Mouse (Mus musculus) CH12.LX (cell line): ENCODE data around the gene Nod2. TPM values are rescaled to one million over a fixed set of nuclear protein-coding genes. Genes with fewer than 3 reads are reported as not detected.

Experiments
- DNase-seq: peaks from one replicate; pipeline ENCODE4 v3.0.0-alpha.2; 2013; ENCODE audit errors: extremely low read depth
- H3K27ac ChIP-seq: 2 replicates; pipeline ENCODE4 v1.5.1; 2012; ENCODE audit warnings: low read depth, mild to moderate bottlenecking, control low read depth, moderate library complexity; ENCODE audit not compliant: insufficient read depth
- H3K27me3 ChIP-seq: replicated peaks from 2 replicates; pipeline ENCODE3; 2012; ENCODE audit warnings: inconsistent platforms
- H3K36me3 ChIP-seq, 2 experiments: replicated peaks in 1 of 2; 2 replicates each; pipeline versions ENCODE3 to v1.6.1; 2012; ENCODE audit warnings: inconsistent platforms in 1 of 2, low read length in 1 of 2, mild to moderate bottlenecking in 1 of 2, mixed read lengths in 1 of 2, moderate library complexity in 1 of 2; ENCODE audit not compliant: control insufficient read depth in 1 of 2, insufficient read depth in 1 of 2
- H3K4me1 ChIP-seq, 2 experiments: 2 replicates each; pipeline ENCODE4 v1.6.1; 2012; ENCODE audit warnings: inconsistent platforms in 1 of 2, moderate library complexity in 1 of 2; ENCODE audit not compliant: insufficient read depth in 2 of 2, control insufficient read depth in 1 of 2
- H3K4me2 ChIP-seq: 2 replicates; pipeline ENCODE4 v1.6.1; 2012; ENCODE audit warnings: low read depth, mild to moderate bottlenecking, control low read depth; ENCODE audit not compliant: poor library complexity, insufficient read depth, severe bottlenecking
- H3K4me3 ChIP-seq, 3 experiments: fragments of 150-350 bp in 1 of 3; sonication (generic) in 1 of 3; replicated peaks in 1 of 3; 2 replicates each; pipeline versions ENCODE3 to v1.5.1; 2011 to 2012; ENCODE audit warnings: low read depth in 2 of 3, low read length in 2 of 3, mild to moderate bottlenecking in 2 of 3, moderate library complexity in 2 of 3, control low read depth in 1 of 3, improper control_type of control experiment in 1 of 3, inconsistent platforms in 1 of 3, mixed read lengths in 1 of 3; ENCODE audit not compliant: poor library complexity in 1 of 3
- H3K79me2 ChIP-seq: replicated peaks from 2 replicates; pipeline ENCODE4 v1.6.1; 2012; ENCODE audit warnings: mild to moderate bottlenecking, moderate library complexity; ENCODE audit not compliant: control insufficient read depth, poor library complexity, insufficient read depth, severe bottlenecking; ENCODE audit errors: extremely low read depth
- H3K9ac ChIP-seq: 2 replicates; pipeline ENCODE4 v1.6.1; 2012; ENCODE audit warnings: low read depth, mild to moderate bottlenecking, control low read depth, moderate library complexity; ENCODE audit not compliant: insufficient read depth
- H3K9me3 ChIP-seq: replicated peaks from 2 replicates; pipeline ENCODE3; 2012; ENCODE audit warnings: low read length, inconsistent platforms, mixed read lengths
- BHLHE40 ChIP-seq: IDR thresholded peaks from 2 replicates; pipeline ENCODE4 v1.6.1; 2011; ENCODE audit warnings: mild to moderate bottlenecking, low read depth, low read length, improper control_type of control experiment
- CHD1 ChIP-seq: IDR thresholded peaks from 2 replicates; pipeline ENCODE4 v1.6.1; 2012; ENCODE audit warnings: low read depth, low read length, improper control_type of control experiment, inconsistent platforms
- CHD2 ChIP-seq: IDR thresholded peaks from 2 replicates; pipeline ENCODE4 v1.6.1; 2011; ENCODE audit warnings: low read length, improper control_type of control experiment
- CTCF ChIP-seq, 2 experiments: IDR thresholded peaks in 1 of 2; conservative IDR thresholded peaks in 1 of 2; 2 replicates each; pipeline ENCODE4 v1.5.1; 2011 to 2012; ENCODE audit warnings: low read depth in 2 of 2, low read length in 2 of 2, improper control_type of control experiment in 1 of 2, inconsistent platforms in 1 of 2, mild to moderate bottlenecking in 1 of 2, moderate library complexity in 1 of 2
- ELF1 ChIP-seq: IDR thresholded peaks from 2 replicates; pipeline ENCODE4 v1.6.1; 2014; ENCODE audit warnings: low read depth, mild to moderate bottlenecking, inconsistent platforms, low read length, improper control_type of control experiment
- EP300 ChIP-seq: IDR thresholded peaks from 2 replicates; pipeline ENCODE4 v1.6.1; 2011; ENCODE audit warnings: low read length, improper control_type of control experiment
- ETS1 ChIP-seq: conservative IDR thresholded peaks from 2 replicates; pipeline ENCODE4 v1.6.1; 2012; ENCODE audit warnings: low read depth, mild to moderate bottlenecking, inconsistent platforms, low read length, improper control_type of control experiment, moderate library complexity
- GABPA ChIP-seq: IDR thresholded peaks from 2 replicates; pipeline ENCODE4 v1.6.1; 2012; ENCODE audit warnings: low read depth, low read length, improper control_type of control experiment, inconsistent platforms; ENCODE audit not compliant: insufficient replicate concordance
- HCFC1 ChIP-seq: IDR thresholded peaks from 2 replicates; pipeline ENCODE4 v1.6.1; 2012; ENCODE audit warnings: low read depth, mild to moderate bottlenecking, inconsistent platforms, low read length, improper control_type of control experiment
- IRF4 ChIP-seq: IDR thresholded peaks from 2 replicates; pipeline ENCODE4 v1.6.1; 2014; ENCODE audit warnings: low read depth, mild to moderate bottlenecking, inconsistent platforms, low read length, improper control_type of control experiment
- JUN ChIP-seq: IDR thresholded peaks from 2 replicates; pipeline ENCODE4 v1.6.1; 2011; ENCODE audit warnings: low read depth, mild to moderate bottlenecking, low read length, improper control_type of control experiment, moderate library complexity; ENCODE audit not compliant: insufficient read depth
- JUND ChIP-seq: conservative IDR thresholded peaks from 2 replicates; pipeline ENCODE4 v1.6.1; 2011; ENCODE audit warnings: low read depth, low read length, improper control_type of control experiment
- KAT2A ChIP-seq: IDR thresholded peaks from 2 replicates; pipeline ENCODE4 v1.6.1; 2012; ENCODE audit warnings: low read length, improper control_type of control experiment, inconsistent platforms; ENCODE audit not compliant: insufficient replicate concordance
- MAFK ChIP-seq: IDR thresholded peaks from 2 replicates; pipeline ENCODE4 v1.6.1; 2011; ENCODE audit warnings: low read length, improper control_type of control experiment; ENCODE audit not compliant: insufficient replicate concordance
- MAX ChIP-seq: IDR thresholded peaks from 2 replicates; pipeline ENCODE4 v1.6.1; 2011; ENCODE audit warnings: low read length, improper control_type of control experiment
- MAZ ChIP-seq: IDR thresholded peaks from 2 replicates; pipeline ENCODE4 v1.6.1; 2012; ENCODE audit warnings: low read depth, mild to moderate bottlenecking, inconsistent platforms, low read length, improper control_type of control experiment, moderate library complexity
- MEF2A ChIP-seq: IDR thresholded peaks from 2 replicates; pipeline ENCODE4 v1.6.1; 2014; ENCODE audit warnings: low read depth, mild to moderate bottlenecking, inconsistent platforms, low read length, improper control_type of control experiment, borderline replicate concordance
- MXI1 ChIP-seq: IDR thresholded peaks from 2 replicates; pipeline ENCODE4 v1.6.1; 2011; ENCODE audit warnings: mild to moderate bottlenecking, low read depth, low read length, improper control_type of control experiment
- MYC ChIP-seq: IDR thresholded peaks from 2 replicates; pipeline ENCODE4 v1.6.1; 2011; ENCODE audit warnings: low read depth, mild to moderate bottlenecking, improper control_type of control experiment, low read length
- NELFE ChIP-seq: IDR thresholded peaks from 2 replicates; pipeline ENCODE4 v1.6.1; 2011; ENCODE audit warnings: low read depth, low read length, improper control_type of control experiment
- NRF1 ChIP-seq: IDR thresholded peaks from 2 replicates; pipeline ENCODE4 v1.6.1; 2014; ENCODE audit warnings: low read depth, mild to moderate bottlenecking, inconsistent platforms, low read length, improper control_type of control experiment, moderate library complexity
- PAX5 ChIP-seq: IDR thresholded peaks from 2 replicates; pipeline ENCODE4 v1.6.1; 2012; ENCODE audit warnings: low read length, inconsistent platforms, mixed read lengths
- POLR2A ChIP-seq: IDR thresholded peaks from 2 replicates; pipeline ENCODE4 v1.6.1; 2011; ENCODE audit warnings: low read depth, mild to moderate bottlenecking, improper control_type of control experiment, low read length
- POLR2AphosphoS2 ChIP-seq: IDR thresholded peaks from 2 replicates; pipeline ENCODE4 v1.6.1; 2011; ENCODE audit warnings: low read depth, low read length, improper control_type of control experiment
- RAD21 ChIP-seq: IDR thresholded peaks from 2 replicates; pipeline ENCODE4 v1.6.1; 2011; ENCODE audit warnings: low read depth, mild to moderate bottlenecking, low read length, improper control_type of control experiment, moderate library complexity
- RCOR1 ChIP-seq: conservative IDR thresholded peaks from 2 replicates; pipeline ENCODE4 v1.6.1; 2012; ENCODE audit warnings: low read depth, mild to moderate bottlenecking, inconsistent platforms, low read length, improper control_type of control experiment
- SIN3A ChIP-seq: IDR thresholded peaks from 2 replicates; pipeline ENCODE4 v1.6.1; 2012; ENCODE audit warnings: low read length, improper control_type of control experiment, inconsistent platforms
- SMC3 ChIP-seq: IDR thresholded peaks from 2 replicates; pipeline ENCODE4 v1.6.1; 2011; ENCODE audit warnings: low read depth, low read length, improper control_type of control experiment
- TBP ChIP-seq: conservative IDR thresholded peaks from 2 replicates; pipeline ENCODE4 v1.6.1; 2011; ENCODE audit warnings: low read depth, low read length, improper control_type of control experiment
- TCF12 ChIP-seq: IDR thresholded peaks from 2 replicates; pipeline ENCODE4 v1.6.1; 2014; ENCODE audit warnings: low read depth, mild to moderate bottlenecking, inconsistent platforms, low read length, improper control_type of control experiment
- UBTF ChIP-seq: IDR thresholded peaks from 2 replicates; pipeline ENCODE4 v1.6.1; 2012; ENCODE audit warnings: low read depth, mild to moderate bottlenecking, inconsistent platforms, low read length, improper control_type of control experiment, moderate library complexity
- USF1 ChIP-seq: IDR thresholded peaks from 2 replicates; pipeline ENCODE4 v1.6.1; 2014; ENCODE audit warnings: low read depth, mild to moderate bottlenecking, inconsistent platforms, low read length, improper control_type of control experiment
- USF2 ChIP-seq: conservative IDR thresholded peaks from 2 replicates; pipeline ENCODE4 v1.6.1; 2011; ENCODE audit warnings: low read depth, low read length, improper control_type of control experiment
- ZC3H11A ChIP-seq: IDR thresholded peaks from 2 replicates; pipeline ENCODE4 v1.6.1; 2012; ENCODE audit warnings: low read depth, mild to moderate bottlenecking, inconsistent platforms, low read length, improper control_type of control experiment
- ZKSCAN1 ChIP-seq: IDR thresholded peaks from 2 replicates; pipeline ENCODE4 v1.6.1; 2012; ENCODE audit warnings: low read depth, inconsistent platforms, low read length, improper control_type of control experiment, borderline replicate concordance
- ZMIZ1 ChIP-seq: IDR thresholded peaks from 2 replicates; pipeline ENCODE4 v1.6.1; 2012; ENCODE audit warnings: low read depth, mild to moderate bottlenecking, inconsistent platforms, low read length, improper control_type of control experiment
- ZNF384 ChIP-seq: IDR thresholded peaks from 2 replicates; pipeline ENCODE4 v1.6.1; 2012; ENCODE audit warnings: low read depth, low read length, improper control_type of control experiment, inconsistent platforms
- dilution Hi-C: fragments of 300-500 bp; cut with MboI; formaldehyde crosslinking; loops from 2 replicates; pipeline ENCODE4 v1.14.3; 2020; ENCODE audit warnings: low sequenced_read_pairs; ENCODE audit not compliant: extremely low pct_unique_long_range_greater_than_20kb, extremely low pct_ligation_motif_present
- in situ Hi-C: fragments of 300-500 bp; cut with MboI; formaldehyde crosslinking; loops from 3 replicates; pipeline ENCODE4 v1.14.3; 2019; ENCODE audit warnings: low sequenced_read_pairs, low pct_ligation_motif_present, low pct_unique_long_range_greater_than_20kb, mixed read lengths
- polyA plus RNA-seq: library from polyadenylated mRNA; unstranded; fragments of >175 nt; gene quantifications from 2 replicates; pipeline ENCODE4 v1.2.1, GENCODE M21; 2012; ENCODE audit warnings: low read depth; ENCODE audit not compliant: insufficient read length
- total RNA-seq, 2 experiments: library from RNA; depleted of rRNA; stranded (reverse); fragments of 300-350 nt in 1 of 2; fragments of >200 nt in 1 of 2; gene quantifications; 2 replicates each; pipeline ENCODE4 v1.2.3; 2012 to 2014

The Nod2 gene
- total RNA-seq (2012; rRNA removed): 10.9 and 11.7 TPM in 2 replicates
- 3.5 and 4.3 TPM in 2 replicates for total RNA-seq (2014; rRNA removed)
- 7.5 and 7.7 TPM in 2 replicates for polyA plus RNA-seq

DNA sequence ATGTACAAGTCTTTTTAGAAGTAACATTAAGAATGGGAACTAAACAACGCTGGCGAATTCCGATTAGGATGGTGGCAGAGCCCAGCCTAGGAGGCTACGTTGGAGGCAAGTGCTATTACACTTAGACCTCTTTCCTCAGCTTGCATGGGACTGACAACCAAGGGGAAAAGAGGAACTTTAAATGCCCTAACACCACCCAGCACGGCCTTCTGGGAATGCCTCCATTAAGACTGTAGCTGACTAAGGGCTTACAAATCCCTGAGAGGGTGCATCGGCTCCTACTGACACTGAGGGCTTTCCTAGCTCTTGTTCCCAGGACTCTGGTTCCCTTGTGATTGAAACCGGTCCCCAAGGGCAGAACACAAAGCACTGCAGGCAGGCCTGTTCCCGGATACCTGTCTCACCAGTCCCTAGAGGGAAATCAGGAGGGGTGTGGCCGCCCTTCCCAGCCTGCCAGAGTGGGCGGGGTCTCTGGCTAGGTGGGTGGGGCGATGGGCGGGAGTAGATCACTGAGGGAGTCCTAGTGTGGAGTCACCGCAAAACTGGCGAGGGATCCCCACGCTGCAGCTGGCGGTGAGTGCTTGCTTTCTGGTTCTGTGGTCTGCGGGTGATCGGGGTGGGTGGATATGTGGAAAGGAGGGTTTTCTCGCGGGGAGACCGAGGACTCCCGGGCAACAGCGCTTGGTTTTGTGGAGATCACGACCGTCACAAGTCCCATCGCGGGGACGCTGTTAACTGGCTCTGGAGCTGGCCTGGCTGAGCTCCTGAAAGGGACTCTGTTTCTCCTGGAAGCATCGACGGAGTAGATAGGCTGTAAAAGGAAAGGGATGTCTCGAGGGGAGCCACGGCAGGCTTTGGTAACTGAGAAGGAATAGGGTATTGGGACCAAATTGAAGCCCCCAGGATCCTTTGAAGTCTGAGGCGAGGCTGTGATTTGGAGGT is at the start of gene Nod2:
Gene Nod2, plus strand, starts transcription at position 479 of the 942 bp plus-strand sequence.
- dilution Hi-C loops (no loop called here), in situ Hi-C loops (no loop called here)
- Histone ChIP-seq H3K4me3 (peak within 1 kb of the TSS; percentile 55 to 78 (median 65)), H3K9ac (peak within 1 kb of the TSS; percentile 37), H3K4me2 (peak within 1 kb of the TSS; percentile 86), H3K79me2 (peaks cover 34% of the 10 kb centered on the region), H3K27ac (peak within 1 kb of the TSS; percentile 94), H3K9me3 (peaks cover 3% of the 10 kb centered on the region), H3K27me3 (no peaks in the 10 kb centered on the region), H3K36me3 (peaks cover 0 to 3% of the 10 kb centered on the region in 2 experiments), H3K4me1 (peaks cover 23 to 78% of the 10 kb centered on the region in 2 experiments)
- peak; percentile 82 for DNase-seq
- TF ChIP-seq CHD2 (peak; percentile 20; the same call in 1 of the 2 replicates), UBTF (no peak), HCFC1 (no peak), MAZ (peak; percentile 52; the same call in 1 of the 2 replicates), JUN (no peak), USF2 (no peak), CHD1 (0 out of 2 replicates have a peak, but pooled peaks have one; percentile 30), IRF4 (peak; percentile 30; the same call in 1 of the 2 replicates), RCOR1 (no peak), JUND (no peak), EP300 (no peak; the same call in 1 of the 2 replicates), ZNF384 (no peak), MXI1 (peak; percentile 62; the same call in 1 of the 2 replicates), GABPA (no peak), CTCF (conservative IDR thresholded peaks at IDR 0.05 in 1 of 2, IDR thresholded peaks at IDR 0.05 in 1 of 2; ENCODE audit: low read depth in 2 of 2, low read length in 2 of 2) (no peak; a peak in 1 of 4 replicates), RAD21 (no peak), SMC3 (no peak), MEF2A (no peak), ETS1 (peak; percentile 58; the same call in 1 of the 2 replicates), POLR2AphosphoS2 (no peak), NELFE (peak; percentile 43), ZKSCAN1 (no peak), MAFK (no peak), PAX5 (no peak), KAT2A (no peak), POLR2A (peak; percentile 75), NRF1 (no peak), TCF12 (peak; percentile 54; the same call in 1 of the 2 replicates), MAX (peak; percentile 2; the same call in 1 of the 2 replicates), BHLHE40 (peak; percentile 23; the same call in 1 of the 2 replicates), ZMIZ1 (peak; percentile 58), ELF1 (no peak), USF1 (no peak), MYC (no peak; the same call in 1 of the 2 replicates), SIN3A (peak; percentile 91), TBP (no peak), ZC3H11A (no peak)
